Mouse (Mus musculus): Measurements from ENCODE around the gene Slc22a1.

- TF ChIP-seq CTCF (IDR thresholded peaks at IDR 0.05; ENCODE audit: extremely low read depth, insufficient read length, insufficient replicate concordance, low read depth, low read length): no peak
- TF ChIP-seq POLR2A (IDR thresholded peaks at IDR 0.05; ENCODE audit: low read depth, low read length): no peak
These were observed 36.6 kb upstream of the Slc22a1 start for GRCm38 (mm10) chr17:12712191-12712590.

Data from small intestine, adult 2 months (tissue).